Mouse (Mus musculus) megakaryocyte, embryonic 14.5 days (primary cell): Measurements from ENCODE around the gene Scel.

Experiments used
- FLI1 ChIP-seq: IDR thresholded peaks from 2 replicates; pipeline ENCODE4 v1.6.1; 2012; ENCODE audit warnings: low read length, inconsistent platforms, mixed read lengths
- GATA1 ChIP-seq: IDR thresholded peaks from 3 replicates; pipeline ENCODE4 v1.6.1; 2012; ENCODE audit warnings: mixed read lengths, low read length, inconsistent platforms, borderline replicate concordance

GRCm38 (mm10) chr14:103552379-103552778 lies 39.2 kb downstream of the Scel start:
- TF ChIP-seq GATA1 (no peak), FLI1 (no peak)
